Comparison of ENCODE assay signal across 24 mouse cellular contexts in the genomic region with DNA sequence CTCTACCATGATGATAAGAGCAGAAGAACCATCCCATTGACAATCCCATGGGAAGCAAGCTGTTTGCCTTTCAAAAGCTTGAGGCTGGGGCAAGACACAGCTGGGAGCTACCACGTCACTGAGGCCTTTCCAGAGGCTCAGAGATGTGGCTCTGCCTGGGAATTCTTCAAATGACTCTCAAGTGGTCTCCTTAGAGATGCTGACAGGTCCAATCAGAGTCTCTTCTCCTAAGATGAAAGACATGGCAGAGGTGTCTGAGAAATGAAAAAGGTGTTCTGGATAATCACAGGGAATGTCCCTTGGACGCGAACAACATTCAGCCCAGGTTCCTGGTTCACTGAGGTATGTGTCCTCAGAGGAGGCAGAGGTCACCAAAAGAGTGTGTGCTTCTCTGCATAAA.
DNase-seq lines count a peak whose midpoint lies in the region; ATAC-seq and TF ChIP-seq lines count a peak whose summit lies in the region.
"Had no signal": no experiment of that assay in that cellular context is flagged by ENCODE, and none has a peak within 500 bp of the region (broad histone marks: within the 10 kb centered on the region; RNA-seq: fewer than 3 reads in every experiment).

No protein-coding gene starts in this region.

- H3K27me3 ChIP-seq in heart, embryonic 12.5 days (replicated peaks) = no peaks in the 10 kb centered on the region
- H3K27me3 ChIP-seq in heart, adult 2 months (ENCODE audit: control insufficient read depth, insufficient read depth, low read length) = 0 out of 2 replicates have a peak, but pooled peaks cover 1% of the 10 kb centered on the region
- H3K27me3 ChIP-seq in heart, embryonic 15.5 days = no peaks in the 10 kb centered on the region
- H3K27me3 ChIP-seq in lung, embryonic 15.5 days = no peaks in the 10 kb centered on the region
- H3K27me3 ChIP-seq: embryonic facial prominence, embryonic 12.5 days; embryonic facial prominence, embryonic 15.5 days had no signal

- DNase-seq in heart, adult 2 months = no peak
- no peak for DNase-seq in heart, postnatal 4 days
- no peak for DNase-seq in lung, postnatal 36 days
- DNase-seq: adrenal gland, adult 2 months; adrenal gland, postnatal 14 days; cerebellum, adult 11 months; cerebellum, adult 2 months; cerebellum, adult 9-11 months; cerebellum, postnatal 25 days; forebrain, postnatal 0 days; gastrocnemius, postnatal 25 days; kidney, adult 18-20 months; kidney, adult 9 months had no signal

- intact Hi-C loops in heart, adult 2 months (cut with DNase I) = no loop called here

- H3K27ac ChIP-seq in heart, embryonic 12.5 days (ENCODE audit: poor library complexity, severe bottlenecking) = no peak overlapping the region; the same call in 1 of the 2 replicates
- no peak overlapping the region for H3K27ac ChIP-seq in heart, adult 2 months
- H3K27ac ChIP-seq in heart, embryonic 15.5 days = peak overlapping the region; percentile 54; the same call in 1 of the 2 replicates
- H3K27ac ChIP-seq in lung, embryonic 15.5 days = 0 out of 2 replicates have a peak overlapping the region, but pooled peaks have one; percentile 39
- H3K27ac ChIP-seq: embryonic facial prominence, embryonic 12.5 days; embryonic facial prominence, embryonic 15.5 days; hindbrain, embryonic 14.5 days; hindbrain, postnatal 0 days had no signal

- H3K9ac ChIP-seq in heart, embryonic 12.5 days = no peak overlapping the region
- H3K9ac ChIP-seq in heart, adult 2 months (ENCODE audit: low read depth, low read length) = no peak overlapping the region
- no peak overlapping the region for H3K9ac ChIP-seq in heart, embryonic 15.5 days
- H3K9ac ChIP-seq in lung, embryonic 15.5 days = no peak overlapping the region
- H3K9ac ChIP-seq: embryonic facial prominence, embryonic 12.5 days; embryonic facial prominence, embryonic 15.5 days; forebrain, postnatal 0 days; hindbrain, embryonic 14.5 days had no signal

- peak; percentile 67 for ATAC-seq in heart, embryonic 12.5 days (ENCODE audit: insufficient number of reproducible peaks, low FRiP score)
- peak; percentile 58; the same call in 1 of the 2 replicates for ATAC-seq in heart, embryonic 15.5 days (replicated peaks; ENCODE audit: insufficient number of reproducible peaks, insufficient read depth, low FRiP score, low read depth)
- ATAC-seq in lung, embryonic 15.5 days (ENCODE audit: borderline replicate concordance, extremely low read depth, low FRiP score, low TSS enrichment) = no peak
- ATAC-seq: CD4-positive, CD25-positive, alpha-beta regulatory T cell, adult 4 months; forebrain, embryonic 14.5 days; forebrain, postnatal 0 days; hindbrain, postnatal 0 days; inflammation-experienced regulatory T-cells, adult 6 months; intestine, embryonic 16.5 days had no signal

- H3K36me3 ChIP-seq in heart, embryonic 12.5 days = no peaks in the 10 kb centered on the region
- no peaks in the 10 kb centered on the region for H3K36me3 ChIP-seq in heart, adult 2 months (ENCODE audit: control insufficient read depth, insufficient read depth, low read length)
- H3K36me3 ChIP-seq in heart, embryonic 15.5 days = no peaks in the 10 kb centered on the region
- H3K36me3 ChIP-seq in lung, embryonic 15.5 days = no peaks in the 10 kb centered on the region
- H3K36me3 ChIP-seq: embryonic facial prominence, embryonic 12.5 days; embryonic facial prominence, embryonic 15.5 days had no signal

- no peak overlapping the region for H3K4me2 ChIP-seq in heart, embryonic 12.5 days
- H3K4me2 ChIP-seq in heart, embryonic 15.5 days = no peak overlapping the region
- H3K4me2 ChIP-seq in lung, embryonic 15.5 days = no peak overlapping the region
- H3K4me2 ChIP-seq: embryonic facial prominence, embryonic 12.5 days; embryonic facial prominence, embryonic 15.5 days; hindbrain, embryonic 14.5 days had no signal

- TF ChIP-seq EP300 in heart, adult 2 months (IDR thresholded peaks at IDR 0.05; ENCODE audit: insufficient read depth, low read depth, low read length) = no peak

- no peaks in the 10 kb centered on the region; the same call in 1 of the 2 replicates for H3K9me3 ChIP-seq in heart, embryonic 12.5 days (replicated peaks)
- H3K9me3 ChIP-seq in heart, embryonic 15.5 days (replicated peaks) = no peaks in the 10 kb centered on the region
- H3K9me3 ChIP-seq in lung, embryonic 15.5 days = no peaks in the 10 kb centered on the region
- H3K9me3 ChIP-seq: embryonic facial prominence, embryonic 12.5 days; embryonic facial prominence, embryonic 15.5 days had no signal

- no peak overlapping the region for H3K4me3 ChIP-seq in heart, embryonic 12.5 days
- H3K4me3 ChIP-seq in heart, adult 2 months = no peak overlapping the region
- H3K4me3 ChIP-seq in heart, embryonic 15.5 days = no peak overlapping the region
- H3K4me3 ChIP-seq in lung, embryonic 15.5 days = no peak overlapping the region
- H3K4me3 ChIP-seq: embryonic facial prominence, embryonic 12.5 days; embryonic facial prominence, embryonic 15.5 days had no signal

- TF ChIP-seq CTCF in heart, adult 2 months (IDR thresholded peaks at IDR 0.05) = no peak

- no peaks in the 10 kb centered on the region for H3K79me2 ChIP-seq in heart, adult 2 months (replicated peaks; ENCODE audit: control insufficient read depth, insufficient read depth, low read length)

- TF ChIP-seq POLR2A in heart, adult 2 months (IDR thresholded peaks at IDR 0.05; ENCODE audit: insufficient read depth, low read depth, low read length) = no peak

- WGBS in heart, embryonic 12.5 days = 29% methylated on average over 3 of the region's 3 CpGs
- WGBS in heart, adult 2 months = 65% methylated on average over 3 of the region's 3 CpGs
- WGBS in heart, embryonic 15.5 days = 37% methylated on average over 3 of the region's 3 CpGs
- 60% methylated on average over 3 of the region's 3 CpGs for WGBS in lung, embryonic 15.5 days

- H3K4me1 ChIP-seq in heart, embryonic 12.5 days (replicated peaks) = peaks cover 32% of the 10 kb centered on the region
- no peaks in the 10 kb centered on the region for H3K4me1 ChIP-seq in heart, adult 2 months (ENCODE audit: control insufficient read depth, insufficient read depth, low read length)
- peaks cover 18% of the 10 kb centered on the region for H3K4me1 ChIP-seq in heart, embryonic 15.5 days (replicated peaks)
- H3K4me1 ChIP-seq in lung, embryonic 15.5 days = no peaks in the 10 kb centered on the region
- H3K4me1 ChIP-seq: embryonic facial prominence, embryonic 12.5 days; embryonic facial prominence, embryonic 15.5 days had no signal

Comparison
In these comparisons a context has a peak if more than half of its experiments do, and no peak if none do; other contexts are left out.
1. H3K27ac ChIP-seq: peak in heart, embryonic 15.5 days (single experiment) and lung, embryonic 15.5 days (single experiment); none in heart, embryonic 12.5 days (single experiment) and heart, adult 2 months (single experiment).